Mouse (Mus musculus): Measurements from ENCODE around the gene Cdc14a.

Cdc14a gene

GRCm38 (mm10) chr3:116414451-116414860 lies 9.4 kb downstream of the Cdc14a start:
- DNase-seq (ENCODE audit: low read depth, low spot score), result no peak

GRCm38 (mm10) chr3:116412954-116413724 lies 10.7 kb downstream of the Cdc14a start:
- DNase-seq (ENCODE audit: low read depth, low spot score), result no peak

GRCm38 (mm10) chr3:116410051-116410450 lies 13.8 kb downstream of the Cdc14a start:
- DNase-seq (ENCODE audit: low read depth, low spot score), result no peak

- no peak for DNase-seq (ENCODE audit: low read depth, low spot score)
Observed at GRCm38 (mm10) chr3:116409486-116409885, 14.3 kb downstream of the Cdc14a start.

- DNase-seq (ENCODE audit: low read depth, low spot score), result no peak
Observed at GRCm38 (mm10) chr3:116408856-116409255, 15.0 kb downstream of the Cdc14a start.

GRCm38 (mm10) chr3:116405516-116405915 lies 18.3 kb downstream of the Cdc14a start:
- DNase-seq (ENCODE audit: low read depth, low spot score), result no peak

- no peak for DNase-seq (ENCODE audit: low read depth, low spot score)
Observed at GRCm38 (mm10) chr3:116401436-116401835, 22.4 kb downstream of the Cdc14a start.

- DNase-seq (ENCODE audit: low read depth, low spot score), result no peak
Observed at GRCm38 (mm10) chr3:116399349-116400090, 24.3 kb downstream of the Cdc14a start.

GRCm38 (mm10) chr3:116398543-116398942 lies 25.3 kb downstream of the Cdc14a start:
- DNase-seq (ENCODE audit: low read depth, low spot score), result no peak

- DNase-seq (ENCODE audit: low read depth, low spot score), result no peak
Observed at GRCm38 (mm10) chr3:116397976-116398375, 25.9 kb downstream of the Cdc14a start.

GRCm38 (mm10) chr3:116397341-116397740 lies 26.5 kb downstream of the Cdc14a start:
- DNase-seq (ENCODE audit: low read depth, low spot score), result no peak

- DNase-seq (ENCODE audit: low read depth, low spot score), result no peak
Observed at GRCm38 (mm10) chr3:116396571-116396970, 27.3 kb downstream of the Cdc14a start.

- no peak for DNase-seq (ENCODE audit: low read depth, low spot score)
Observed at GRCm38 (mm10) chr3:116394885-116395390, 28.9 kb downstream of the Cdc14a start.

GRCm38 (mm10) chr3:116391399-116391798 lies 32.4 kb downstream of the Cdc14a start:
- no peak for DNase-seq (ENCODE audit: low read depth, low spot score)

- no peak for DNase-seq (ENCODE audit: low read depth, low spot score)
Observed at GRCm38 (mm10) chr3:116389500-116390470, 34.0 kb downstream of the Cdc14a start.

- DNase-seq (ENCODE audit: low read depth, low spot score), result no peak
Observed at GRCm38 (mm10) chr3:116388808-116389207, 35.0 kb downstream of the Cdc14a start.

GRCm38 (mm10) chr3:116386886-116387285 lies 36.9 kb downstream of the Cdc14a start:
- DNase-seq (ENCODE audit: low read depth, low spot score), result no peak

- DNase-seq (ENCODE audit: low read depth, low spot score), result no peak
Observed at GRCm38 (mm10) chr3:116386342-116386741, 37.5 kb downstream of the Cdc14a start.

- DNase-seq (ENCODE audit: low read depth, low spot score), result no peak
Observed at GRCm38 (mm10) chr3:116384319-116384718, 39.5 kb downstream of the Cdc14a start.

- no peak for DNase-seq (ENCODE audit: low read depth, low spot score)
Observed at GRCm38 (mm10) chr3:116380319-116380718, 43.5 kb downstream of the Cdc14a start.

- DNase-seq (ENCODE audit: low read depth, low spot score), result no peak
Observed at GRCm38 (mm10) chr3:116375442-116375841, 48.4 kb downstream of the Cdc14a start.
